Mouse (Mus musculus): ENCODE results near the gene Plekhg4.

GRCm38 (mm10) chr8:105397747-105398146 lies 24.7 kb downstream of the Plekhg4 start:
- TF ChIP-seq CTCF (IDR thresholded peaks at IDR 0.05; ENCODE audit: low read depth) (peak; percentile 84), EP300 (optimal IDR thresholded peaks at IDR 0.05) (no peak)

Data from stomach, postnatal 0 days (tissue).